Comparison of ENCODE assay signal across 18 mouse cellular contexts in the genomic region with DNA sequence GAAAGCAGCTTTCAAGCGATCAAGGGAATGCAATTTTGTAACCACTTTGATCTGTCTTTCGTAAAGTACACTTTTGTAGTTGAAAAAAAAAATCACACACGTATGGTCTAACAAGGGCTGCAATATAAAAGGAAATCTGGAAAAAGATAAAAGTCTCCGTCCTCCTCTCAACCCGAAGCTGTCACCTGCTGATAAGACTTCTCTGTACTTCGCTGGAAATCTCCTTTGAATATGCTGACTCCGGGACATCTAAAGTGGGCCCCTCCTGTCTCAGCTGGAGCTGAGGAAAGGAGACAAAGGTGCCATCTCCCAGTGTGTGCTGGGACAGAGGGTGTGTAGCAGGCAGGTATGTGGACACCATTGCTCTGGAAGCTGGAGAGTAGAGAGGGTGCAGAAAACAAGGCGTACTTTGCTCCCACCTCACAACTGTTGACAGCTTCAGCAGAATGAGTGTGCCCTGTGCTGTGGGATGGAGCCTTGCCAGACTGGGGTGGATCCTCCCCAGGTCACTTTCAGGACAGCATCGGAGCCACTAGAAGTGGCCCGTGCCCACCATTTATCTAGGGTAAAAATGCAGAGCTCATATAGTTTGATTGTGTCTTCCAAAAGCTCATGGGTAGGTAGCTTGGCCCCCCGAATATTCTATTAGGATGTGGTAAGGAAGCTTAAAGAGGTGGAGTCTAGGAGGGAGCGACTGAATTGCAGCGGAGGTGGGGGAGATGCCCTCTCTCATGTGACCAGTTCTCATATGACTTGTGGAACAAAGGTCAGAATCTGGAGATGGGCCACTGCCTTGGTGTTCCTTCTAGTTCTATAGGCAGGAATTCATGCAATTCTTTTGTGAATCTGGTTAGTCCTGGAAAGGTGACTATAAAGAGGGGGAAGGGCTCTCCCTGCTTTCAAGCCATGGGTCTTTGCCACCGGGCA.
DNase-seq lines count a peak whose midpoint lies in the region; ATAC-seq and TF ChIP-seq lines count a peak whose summit lies in the region.
"Had no signal": no experiment of that assay in that cellular context is flagged by ENCODE, and none has a peak within 500 bp of the region (broad histone marks: within the 10 kb centered on the region; RNA-seq: fewer than 3 reads in every experiment).

No protein-coding gene starts in this region.

- WGBS in midbrain, embryonic 16.5 days, result 67% methylated on average over 14 of the region's 14 CpGs
- WGBS in midbrain, embryonic 10.5 days, result 75% methylated on average over 14 of the region's 14 CpGs
- WGBS in kidney, adult 2 months, result 61% methylated on average over 14 of the region's 14 CpGs

- peak; percentile 86 for DNase-seq in heart, adult 11 months
- DNase-seq in heart, adult 9 months (ENCODE audit: low spot score in 2 of 2), result no peak
- DNase-seq in midbrain, embryonic 10.5 days (ENCODE audit: low spot score), result no peak
- peak; percentile 89 for DNase-seq in kidney, adult 2 months
- DNase-seq in ovary, adult 18-20 months (ENCODE audit: low spot score), result no peak
- DNase-seq in cerebellum, adult 9-11 months, result no peak
- DNase-seq: adrenal gland, adult 2 months; cerebellum, postnatal 10 days; gastrocnemius, postnatal 36 days; lung, postnatal 10 days; thymus, postnatal 25 days had no signal

- TF ChIP-seq CTCF in kidney, adult 2 months (conservative IDR thresholded peaks at IDR 0.05; ENCODE audit: insufficient read depth, insufficient read length, low read depth, low read length), result no peak

- peak; percentile 56; the same call in 1 of the 2 replicates for ATAC-seq in midbrain, embryonic 16.5 days
- peak; percentile 67 for ATAC-seq in megakaryocyte-erythroid progenitor cell, adult 5-6 weeks (replicated peaks; ENCODE audit: low FRiP score, low TSS enrichment, poor library complexity, severe bottlenecking)

- no peaks in the 10 kb centered on the region for H3K9me3 ChIP-seq in midbrain, embryonic 16.5 days (replicated peaks; ENCODE audit: control insufficient read depth, low read length, poor library complexity, severe bottlenecking)
- no peaks in the 10 kb centered on the region for H3K9me3 ChIP-seq in midbrain, embryonic 10.5 days (replicated peaks)
- H3K9me3 ChIP-seq: neural tube, embryonic 13.5 days; stomach, embryonic 15.5 days had no signal

- no peaks in the 10 kb centered on the region for H3K4me1 ChIP-seq in midbrain, embryonic 16.5 days (ENCODE audit: control insufficient read depth, insufficient read depth, low read length)
- H3K4me1 ChIP-seq in midbrain, embryonic 10.5 days, result no peaks in the 10 kb centered on the region
- peaks cover 6% of the 10 kb centered on the region; the same call in 1 of the 2 replicates for H3K4me1 ChIP-seq in kidney, adult 2 months (ENCODE audit: control insufficient read depth, insufficient read depth, low read length)
- H3K4me1 ChIP-seq: neural tube, embryonic 13.5 days; stomach, embryonic 15.5 days had no signal

- TF ChIP-seq POLR2A in kidney, adult 2 months (IDR thresholded peaks at IDR 0.05; ENCODE audit: low read depth, low read length), result no peak

- no peaks in the 10 kb centered on the region for H3K36me3 ChIP-seq in midbrain, embryonic 16.5 days (ENCODE audit: control insufficient read depth, insufficient read depth, low read length)
- H3K36me3 ChIP-seq in midbrain, embryonic 10.5 days, result no peaks in the 10 kb centered on the region
- H3K36me3 ChIP-seq in kidney, adult 2 months (ENCODE audit: control insufficient read depth, insufficient read depth, low read length), result no peaks in the 10 kb centered on the region
- H3K36me3 ChIP-seq: neural tube, embryonic 13.5 days; stomach, embryonic 15.5 days had no signal

- H3K27ac ChIP-seq in midbrain, embryonic 16.5 days (ENCODE audit: low read length), result no peak overlapping the region
- no peak overlapping the region for H3K27ac ChIP-seq in midbrain, embryonic 10.5 days (replicated peaks)
- peak overlapping the region; percentile 93 for H3K27ac ChIP-seq in kidney, adult 2 months (ENCODE audit: insufficient read depth, low read depth, low read length)
- H3K27ac ChIP-seq: hindbrain, embryonic 14.5 days; layer of hippocampus, adult 2 months; neural tube, embryonic 13.5 days; stomach, embryonic 15.5 days had no signal

- no peak overlapping the region for H3K4me3 ChIP-seq in midbrain, embryonic 16.5 days (ENCODE audit: low read depth, low read length)
- H3K4me3 ChIP-seq in midbrain, embryonic 10.5 days, result no peak overlapping the region
- H3K4me3 ChIP-seq in kidney, adult 2 months (ENCODE audit: insufficient read depth, low read depth, low read length), result no peak overlapping the region
- H3K4me3 ChIP-seq: layer of hippocampus, adult 2 months; neural tube, embryonic 13.5 days; stomach, embryonic 15.5 days had no signal

- H3K4me2 ChIP-seq in midbrain, embryonic 16.5 days (ENCODE audit: low read length), result no peak overlapping the region
- H3K4me2 ChIP-seq: hindbrain, embryonic 14.5 days; liver, embryonic 11.5 days; neural tube, embryonic 13.5 days; stomach, embryonic 15.5 days had no signal

- no peak overlapping the region for H3K9ac ChIP-seq in midbrain, embryonic 16.5 days (ENCODE audit: low read depth, low read length)
- H3K9ac ChIP-seq: hindbrain, embryonic 14.5 days; neural tube, embryonic 13.5 days; stomach, embryonic 15.5 days had no signal

- H3K27me3 ChIP-seq in midbrain, embryonic 16.5 days (ENCODE audit: control insufficient read depth, insufficient read depth, low read depth, low read length), result no peaks in the 10 kb centered on the region
- no peaks in the 10 kb centered on the region for H3K27me3 ChIP-seq in midbrain, embryonic 10.5 days (ENCODE audit: low read depth, poor library complexity, severe bottlenecking)
- H3K27me3 ChIP-seq in kidney, adult 2 months (replicated peaks; ENCODE audit: control insufficient read depth, insufficient read depth, low read length), result no peaks in the 10 kb centered on the region
- H3K27me3 ChIP-seq: neural tube, embryonic 13.5 days; stomach, embryonic 15.5 days had no signal

Comparison
In these comparisons a context has a peak if more than half of its experiments do, and no peak if none do; other contexts are left out.
1. DNase-seq: peak in heart, adult 11 months (single experiment) and kidney, adult 2 months (single experiment); none in heart, adult 9 months (0 of 2), midbrain, embryonic 10.5 days (single experiment), ovary, adult 18-20 months (single experiment) and cerebellum, adult 9-11 months (single experiment).